Mouse (Mus musculus) forebrain, embryonic 12.5 days (tissue): Measurements from ENCODE around the gene Myof. TPM values are rescaled to one million over a fixed set of nuclear protein-coding genes. Genes with fewer than 3 reads are reported as not detected.

Source experiments
- ATAC-seq: fragments of 200-750 bp; cut with Nextera tagmentation; 2 replicates; pipeline ENCODE4 v1.8.0; 2017; ENCODE audit warnings: moderate TSS enrichment; ENCODE audit not compliant: low FRiP score
- H3K27ac ChIP-seq: fragments of 300-500 bp; sonication (generic); 2 replicates; pipeline ENCODE4 v1.5.1; 2016; ENCODE audit warnings: mild to moderate bottlenecking
- H3K27me3 ChIP-seq: fragments of 300-500 bp; sonication (generic); 2 replicates; pipeline ENCODE4 v1.6.1; 2016; ENCODE audit warnings: mild to moderate bottlenecking
- H3K36me3 ChIP-seq: fragments of 300-500 bp; sonication (generic); replicated peaks from 2 replicates; pipeline ENCODE4 v1.6.1; 2016; ENCODE audit warnings: mild to moderate bottlenecking
- H3K4me1 ChIP-seq: fragments of 300-500 bp; sonication (generic); 2 replicates; pipeline ENCODE4 v1.6.1; 2016
- H3K4me2 ChIP-seq: fragments of 300-500 bp; sonication (generic); 2 replicates; pipeline ENCODE4 v1.6.1; 2016; ENCODE audit warnings: mild to moderate bottlenecking, moderate library complexity
- H3K4me3 ChIP-seq: fragments of 300-500 bp; sonication (generic); replicated peaks from 2 replicates; pipeline ENCODE4 v1.5.1; 2016; ENCODE audit warnings: mild to moderate bottlenecking
- H3K9ac ChIP-seq: fragments of 300-500 bp; sonication (generic); 2 replicates; pipeline ENCODE4 v1.6.1; 2016; ENCODE audit warnings: mild to moderate bottlenecking
- H3K9me3 ChIP-seq: fragments of 300-500 bp; sonication (generic); 2 replicates; pipeline ENCODE4 v1.6.1; 2016
- WGBS: fragments of 180-500 bp; shearing (Covaris S2); methylation state at CpG from one replicate; pipeline ENCODE4 v1.1.7; 2016; 5-methylcytosine and 5-hydroxymethylcytosine counted together
- polyA plus RNA-seq: library from polyadenylated mRNA; unstranded; fragments of >200 nt; fragmentation: Nextera tagmentation; extraction: Ambion mirVana; gene quantifications from 2 replicates; pipeline ENCODE4 v1.2.1, GENCODE M21; 2016

Gene Myof
- polyA plus RNA-seq, 1 experiment from 2014 or later, result 2.9 TPM

- 41% methylated on average over 7 of the region's 7 CpGs for WGBS
- Histone ChIP-seq H3K4me1 (peaks cover 8% of the 10 kb centered on the region), H3K36me3 (no peaks in the 10 kb centered on the region), H3K4me3 (no peak overlapping the region), H3K27ac (0 out of 2 replicates have a peak overlapping the region, but pooled peaks have one; percentile 19), H3K9me3 (no peaks in the 10 kb centered on the region), H3K4me2 (no peak overlapping the region), H3K27me3 (no peaks in the 10 kb centered on the region), H3K9ac (no peak overlapping the region)
- ATAC-seq, result peak; percentile 53; the same call in 1 of the 2 replicates
These were observed 51.8 kb downstream of the Myof start for GRCm38 (mm10) chr19:37991399-37992183.

GRCm38 (mm10) chr19:37989971-37990370, 53.4 kb downstream of the Myof start:
- Histone ChIP-seq H3K9ac (no peak overlapping the region), H3K9me3 (no peaks in the 10 kb centered on the region), H3K27me3 (no peaks in the 10 kb centered on the region), H3K4me1 (peaks cover 8% of the 10 kb centered on the region), H3K4me2 (no peak overlapping the region), H3K4me3 (no peak overlapping the region), H3K27ac (no peak overlapping the region), H3K36me3 (no peaks in the 10 kb centered on the region)
- WGBS, result 84% methylated on average over 2 of the region's 2 CpGs
- no peak for ATAC-seq

DNA sequence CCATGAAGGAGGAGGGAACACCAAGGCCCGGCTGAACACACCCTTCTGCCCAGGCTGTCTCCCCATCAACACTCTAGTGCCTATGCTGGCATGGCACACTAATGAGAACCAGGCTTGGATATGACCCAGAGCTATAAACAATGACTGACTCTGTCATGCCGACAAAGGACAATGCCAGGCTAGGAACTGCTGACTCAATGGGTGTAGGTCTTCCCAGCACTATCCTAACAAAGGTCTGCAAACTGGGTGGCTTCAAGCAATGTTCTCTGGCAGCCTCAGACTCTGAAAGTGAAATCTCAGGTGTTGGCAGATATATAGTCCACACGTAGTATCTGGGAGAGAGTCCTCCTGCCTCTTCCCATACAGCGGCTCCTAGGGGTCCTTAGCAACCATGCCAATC, 55.2 kb downstream of the Myof start:
- no peaks in the 10 kb centered on the region for H3K36me3 ChIP-seq
- H3K4me3 ChIP-seq, result no peak overlapping the region
- WGBS, result 83% methylated on average over 4 of the region's 4 CpGs
- no peak overlapping the region for H3K9ac ChIP-seq
- no peak overlapping the region for H3K4me2 ChIP-seq
- H3K27me3 ChIP-seq, result no peaks in the 10 kb centered on the region
- no peak overlapping the region for H3K27ac ChIP-seq
- peaks cover 8% of the 10 kb centered on the region for H3K4me1 ChIP-seq
- H3K9me3 ChIP-seq, result no peaks in the 10 kb centered on the region
- no peak for ATAC-seq

DNA sequence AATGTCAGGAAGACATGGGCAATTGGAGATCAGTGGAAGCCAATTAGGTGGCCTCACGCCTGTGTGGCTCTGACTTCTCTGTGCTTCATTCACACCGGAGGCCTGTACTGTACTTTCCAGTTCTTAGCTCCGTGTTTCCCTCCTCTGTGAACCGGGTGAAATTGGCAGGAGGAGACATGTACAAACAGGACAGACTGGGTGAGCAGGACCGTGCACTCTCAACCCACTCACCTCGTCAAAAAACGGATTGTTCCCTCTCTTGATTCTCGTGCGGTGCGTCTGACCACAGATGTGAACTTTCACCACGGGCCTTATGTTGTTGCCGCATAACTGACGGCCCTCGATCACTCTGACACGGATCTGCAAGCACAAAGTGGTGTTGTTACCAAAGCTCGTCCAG, 57.6 kb downstream of the Myof start:
- no peaks in the 10 kb centered on the region for H3K4me1 ChIP-seq
- 92% methylated on average over 16 of the region's 16 CpGs for WGBS
- ATAC-seq, result no peak

DNA sequence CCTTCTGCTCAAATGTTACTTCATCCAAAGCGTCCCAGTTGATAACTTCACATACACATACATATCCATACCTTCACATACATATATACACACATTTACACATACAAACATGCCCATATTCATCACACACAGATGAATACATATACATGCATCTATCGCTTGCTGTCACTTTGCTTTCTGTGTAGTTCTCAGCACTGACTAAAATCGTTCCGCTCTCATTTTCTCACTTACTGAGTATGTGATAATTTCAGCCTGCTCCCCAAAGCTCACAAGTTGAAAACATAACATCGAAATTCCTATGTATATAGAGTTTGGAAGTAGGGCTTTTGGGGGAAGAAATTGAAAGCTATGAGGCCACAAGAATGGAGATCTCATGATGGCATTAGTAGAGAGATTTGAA, 67.4 kb downstream of the Myof start:
- H3K36me3 ChIP-seq, result no peaks in the 10 kb centered on the region
- 94% methylated on average over 5 of the region's 5 CpGs for WGBS
- H3K27ac ChIP-seq, result no peak overlapping the region
- no peaks in the 10 kb centered on the region for H3K27me3 ChIP-seq
- H3K9me3 ChIP-seq, result no peaks in the 10 kb centered on the region
- no peak overlapping the region for H3K9ac ChIP-seq
- no peak overlapping the region for H3K4me2 ChIP-seq
- no peaks in the 10 kb centered on the region for H3K4me1 ChIP-seq
- no peak overlapping the region for H3K4me3 ChIP-seq
- ATAC-seq, result no peak

More for the DNA sequence above, 57.6 kb downstream of the Myof start:
- Histone ChIP-seq H3K27ac (no peak overlapping the region), H3K4me2 (no peak overlapping the region), H3K9ac (no peak overlapping the region), H3K36me3 (no peaks in the 10 kb centered on the region), H3K9me3 (no peaks in the 10 kb centered on the region), H3K4me3 (no peak overlapping the region), H3K27me3 (no peaks in the 10 kb centered on the region)

- no peaks in the 10 kb centered on the region for H3K36me3 ChIP-seq
- 85% methylated on average over 4 of the region's 4 CpGs for WGBS
- H3K9me3 ChIP-seq, result no peaks in the 10 kb centered on the region
- H3K9ac ChIP-seq, result no peak overlapping the region
- H3K27ac ChIP-seq, result no peak overlapping the region
- H3K4me3 ChIP-seq, result no peak overlapping the region
- H3K4me1 ChIP-seq, result no peaks in the 10 kb centered on the region
- no peak overlapping the region for H3K4me2 ChIP-seq
- no peaks in the 10 kb centered on the region for H3K27me3 ChIP-seq
- ATAC-seq, result no peak
These were observed 72.8 kb downstream of the Myof start for GRCm38 (mm10) chr19:37970571-37970970.

GRCm38 (mm10) chr19:37970004-37970403, 73.4 kb downstream of the Myof start:
- H3K4me3 ChIP-seq, result no peak overlapping the region
- WGBS, result 79% methylated on average over 5 of the region's 5 CpGs
- no peak overlapping the region for H3K9ac ChIP-seq
- H3K4me1 ChIP-seq, result no peaks in the 10 kb centered on the region
- no peak overlapping the region for H3K27ac ChIP-seq
- H3K9me3 ChIP-seq, result no peaks in the 10 kb centered on the region
- no peak overlapping the region for H3K4me2 ChIP-seq
- no peaks in the 10 kb centered on the region for H3K27me3 ChIP-seq
- no peak for ATAC-seq
- no peaks in the 10 kb centered on the region for H3K36me3 ChIP-seq

DNA sequence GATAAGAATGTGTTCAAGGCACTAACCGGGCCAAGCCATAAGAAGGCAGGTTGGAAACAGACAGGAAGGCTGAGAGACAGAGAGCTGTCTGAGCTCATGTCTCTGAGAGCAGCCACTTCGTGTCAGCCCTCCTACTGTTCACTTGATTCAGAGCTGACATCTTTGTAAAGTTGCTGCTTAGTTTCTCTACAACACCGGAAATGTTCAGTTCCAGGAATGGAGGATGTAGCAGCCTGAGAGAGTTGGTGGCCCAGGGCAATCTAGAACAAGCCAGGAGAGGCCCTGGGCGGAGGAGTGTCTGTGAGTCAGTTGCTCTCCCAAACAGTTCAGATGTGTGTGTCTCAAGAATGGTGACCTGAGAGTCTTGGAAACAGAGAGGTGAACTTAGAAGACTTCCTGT, 77.5 kb downstream of the Myof start:
- H3K4me1 ChIP-seq, result no peaks in the 10 kb centered on the region
- WGBS, result 78% methylated on average over 4 of the region's 4 CpGs
- no peaks in the 10 kb centered on the region for H3K36me3 ChIP-seq
- no peak overlapping the region for H3K4me3 ChIP-seq
- no peaks in the 10 kb centered on the region for H3K27me3 ChIP-seq
- H3K4me2 ChIP-seq, result no peak overlapping the region
- H3K9ac ChIP-seq, result no peak overlapping the region
- no peak for ATAC-seq
- no peaks in the 10 kb centered on the region for H3K9me3 ChIP-seq
- H3K27ac ChIP-seq, result no peak overlapping the region

DNA sequence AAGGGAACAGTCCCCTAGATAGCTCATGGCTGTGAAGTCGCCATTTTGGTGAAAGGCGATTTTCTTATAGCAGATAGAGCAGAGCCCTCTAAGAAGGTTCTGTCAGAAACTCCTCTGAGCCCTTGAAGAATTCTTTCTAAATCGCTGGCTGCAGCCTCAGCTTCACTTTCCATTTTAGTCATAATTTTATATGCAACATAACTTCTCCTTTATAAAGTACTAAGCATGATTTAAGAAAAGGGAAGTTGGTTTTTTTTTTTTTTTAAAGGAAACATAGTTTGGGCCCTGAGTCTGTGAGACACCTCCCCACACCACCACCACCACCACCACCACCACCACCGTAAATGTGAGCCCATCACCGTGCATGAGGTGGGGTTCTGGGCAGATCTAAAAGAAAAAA, 80.0 kb downstream of the Myof start:
- H3K9me3 ChIP-seq, result no peaks in the 10 kb centered on the region
- H3K27ac ChIP-seq, result no peak overlapping the region
- no peaks in the 10 kb centered on the region for H3K4me1 ChIP-seq
- H3K27me3 ChIP-seq, result no peaks in the 10 kb centered on the region
- H3K9ac ChIP-seq, result no peak overlapping the region
- no peak for ATAC-seq
- no peak overlapping the region for H3K4me2 ChIP-seq
- WGBS, result 90% methylated on average over 5 of the region's 5 CpGs
- H3K36me3 ChIP-seq, result no peaks in the 10 kb centered on the region
- H3K4me3 ChIP-seq, result no peak overlapping the region

DNA sequence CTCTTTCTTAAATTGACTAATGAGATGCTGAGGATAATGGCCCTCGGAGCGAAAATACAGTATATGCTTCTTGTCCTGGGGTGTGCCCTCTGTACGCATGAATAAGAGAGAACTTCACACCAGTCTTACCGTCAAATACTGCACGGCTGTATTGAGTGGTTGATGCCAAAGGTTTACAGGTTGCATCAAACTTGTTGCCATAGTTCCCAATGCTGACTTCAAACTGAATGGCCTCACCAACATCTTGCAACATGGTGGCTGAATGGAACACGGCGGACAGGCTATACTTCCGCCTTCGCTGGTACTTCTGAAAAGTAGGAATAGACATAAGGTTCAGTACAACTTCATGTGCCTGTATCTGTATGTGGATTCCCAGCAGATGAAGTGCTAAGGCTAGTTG, 82.6 kb downstream of the Myof start:
- no peak overlapping the region for H3K9ac ChIP-seq
- no peaks in the 10 kb centered on the region for H3K4me1 ChIP-seq
- no peak overlapping the region for H3K4me2 ChIP-seq
- H3K36me3 ChIP-seq, result no peaks in the 10 kb centered on the region
- 96% methylated on average over 9 of the region's 9 CpGs for WGBS
- H3K27ac ChIP-seq, result no peak overlapping the region
- ATAC-seq, result no peak
- H3K9me3 ChIP-seq, result no peaks in the 10 kb centered on the region
- no peak overlapping the region for H3K4me3 ChIP-seq
- no peaks in the 10 kb centered on the region for H3K27me3 ChIP-seq

- Histone ChIP-seq H3K4me3 (no peak overlapping the region), H3K36me3 (no peaks in the 10 kb centered on the region), H3K9me3 (no peaks in the 10 kb centered on the region), H3K4me1 (no peaks in the 10 kb centered on the region), H3K9ac (no peak overlapping the region), H3K4me2 (no peak overlapping the region), H3K27ac (no peak overlapping the region), H3K27me3 (no peaks in the 10 kb centered on the region)
- ATAC-seq, result no peak
- WGBS, result 88% methylated on average over 10 of the region's 10 CpGs
These were observed 83.7 kb downstream of the Myof start for GRCm38 (mm10) chr19:37959543-37960215.

DNA sequence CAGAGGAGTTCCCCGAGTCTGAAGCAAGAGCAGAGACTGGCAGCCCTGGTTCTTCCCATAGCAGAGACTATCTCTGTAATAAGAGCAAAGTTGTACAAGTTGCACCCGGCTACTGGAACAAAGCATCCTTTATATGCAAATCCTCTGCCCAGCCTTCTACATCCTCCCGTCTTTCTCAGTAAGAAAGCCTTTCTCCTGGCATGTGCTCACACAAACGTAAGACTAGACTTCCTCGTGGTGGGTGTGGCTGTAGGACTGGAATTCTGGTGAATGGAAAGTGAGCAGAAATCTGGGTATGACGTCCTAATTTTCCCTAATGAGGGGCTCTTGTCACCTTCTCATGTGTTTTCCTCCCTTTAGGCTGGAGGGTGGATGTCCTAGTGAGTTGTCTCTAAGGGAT, 84.3 kb downstream of the Myof start:
- WGBS, result 41% methylated on average over 6 of the region's 6 CpGs
- no peak for ATAC-seq
- Histone ChIP-seq H3K27ac (no peak overlapping the region), H3K27me3 (peaks cover 4% of the 10 kb centered on the region; the same call in 1 of the 2 replicates), H3K9me3 (no peaks in the 10 kb centered on the region), H3K4me2 (no peak overlapping the region), H3K4me3 (no peak overlapping the region), H3K9ac (no peak overlapping the region), H3K36me3 (no peaks in the 10 kb centered on the region), H3K4me1 (no peaks in the 10 kb centered on the region)

- 82% methylated on average over 7 of the region's 7 CpGs for WGBS
- Histone ChIP-seq H3K4me2 (no peak overlapping the region), H3K27ac (no peak overlapping the region), H3K9ac (no peak overlapping the region), H3K27me3 (peaks cover 10% of the 10 kb centered on the region; the same call in 1 of the 2 replicates), H3K9me3 (no peaks in the 10 kb centered on the region), H3K36me3 (no peaks in the 10 kb centered on the region), H3K4me1 (no peaks in the 10 kb centered on the region), H3K4me3 (no peak overlapping the region)
- no peak for ATAC-seq
These were observed 86.1 kb downstream of the Myof start for GRCm38 (mm10) chr19:37957256-37957655.
